Mouse (Mus musculus): ENCODE results near the gene Vsig1.

Gene Vsig1

GRCm38 (mm10) chrX:140907360-140907759 is at the start of gene Vsig1:
Vsig1 (plus strand) TSS chrX:140907608.
- no peak for DNase-seq

GRCm38 (mm10) chrX:140862760-140863159 is 44.6 kb upstream of the Vsig1 start:
- DNase-seq = no peak

- no peak for DNase-seq
Observed at GRCm38 (mm10) chrX:140863431-140863830, 44.0 kb upstream of the Vsig1 start.

GRCm38 (mm10) chrX:140887193-140887592 is 20.2 kb upstream of the Vsig1 start:
- DNase-seq = no peak

GRCm38 (mm10) chrX:140891796-140892195 is 15.6 kb upstream of the Vsig1 start:
- no peak for DNase-seq

GRCm38 (mm10) chrX:140903487-140903886 is 3.9 kb upstream of the Vsig1 start:
- no peak for DNase-seq

- peak; percentile 3 for DNase-seq
Observed at GRCm38 (mm10) chrX:140921321-140921720, 13.9 kb downstream of the Vsig1 start.

GRCm38 (mm10) chrX:140932066-140932465 is 24.7 kb downstream of the Vsig1 start:
- no peak for DNase-seq

- no peak for DNase-seq
Observed at GRCm38 (mm10) chrX:140933263-140933662, 25.9 kb downstream of the Vsig1 start.

- DNase-seq = no peak
Observed at GRCm38 (mm10) chrX:140936271-140936670, 28.9 kb downstream of the Vsig1 start.

GRCm38 (mm10) chrX:140953618-140954017 is 46.2 kb downstream of the Vsig1 start:
- no peak for DNase-seq

GRCm38 (mm10) chrX:140956272-140956940 is 49.0 kb downstream of the Vsig1 start, which contains the start of the genes Psmd10 and Atg4a:
Psmd10 (minus strand) TSS chrX:140956728.
Atg4a (plus strand) TSS chrX:140956907.
- DNase-seq = peak; percentile 92

GRCm38 (mm10) chrX:140956959-140957358 is 49.6 kb downstream of the Vsig1 start:
- DNase-seq = no peak

- no peak for DNase-seq
Observed at GRCm38 (mm10) chrX:140978943-140979342, 71.5 kb downstream of the Vsig1 start.

GRCm38 (mm10) chrX:140979546-140979945 is 72.1 kb downstream of the Vsig1 start:
- peak; percentile 20 for DNase-seq

GRCm38 (mm10) chrX:140980163-140980562 is 72.8 kb downstream of the Vsig1 start:
- DNase-seq = no peak

- DNase-seq = no peak
Observed at GRCm38 (mm10) chrX:140983206-140983960, 76.0 kb downstream of the Vsig1 start.

- no peak for DNase-seq
Observed at GRCm38 (mm10) chrX:140984795-140985194, 77.4 kb downstream of the Vsig1 start.

GRCm38 (mm10) chrX:140985256-140985655 is 77.8 kb downstream of the Vsig1 start:
- DNase-seq = no peak
